Mouse (Mus musculus): Measurements from ENCODE around the gene Cd3eap.

Gene Cd3eap

GRCm38 (mm10) chr7:19332709-19333352 lies 26.5 kb downstream of the Cd3eap start:
- peak; percentile 86 for DNase-seq (ENCODE audit: low read depth, low spot score)

GRCm38 (mm10) chr7:19331910-19332309 lies 27.4 kb downstream of the Cd3eap start:
- no peak for DNase-seq (ENCODE audit: low read depth, low spot score)

- DNase-seq (ENCODE audit: low read depth, low spot score): peak; percentile 61
These were observed 30.9 kb downstream of the Cd3eap start for GRCm38 (mm10) chr7:19328425-19328824.

- DNase-seq (ENCODE audit: low read depth, low spot score): no peak
These were observed 31.5 kb downstream of the Cd3eap start for GRCm38 (mm10) chr7:19327782-19328181.

- DNase-seq (ENCODE audit: low read depth, low spot score): peak; percentile 70
These were observed 32.2 kb downstream of the Cd3eap start for GRCm38 (mm10) chr7:19327128-19327527.

GRCm38 (mm10) chr7:19326359-19326758 lies 32.9 kb downstream of the Cd3eap start:
- DNase-seq (ENCODE audit: low read depth, low spot score): peak; percentile 85

- peak; percentile 81 for DNase-seq (ENCODE audit: low read depth, low spot score)
These were observed 33.8 kb downstream of the Cd3eap start for GRCm38 (mm10) chr7:19325262-19326199.

- no peak for DNase-seq (ENCODE audit: low read depth, low spot score)
These were observed 35.1 kb downstream of the Cd3eap start for GRCm38 (mm10) chr7:19324221-19324620.

GRCm38 (mm10) chr7:19322489-19322888 lies 36.8 kb downstream of the Cd3eap start:
- peak; percentile 43 for DNase-seq (ENCODE audit: low read depth, low spot score)

GRCm38 (mm10) chr7:19321464-19321863 lies 37.8 kb downstream of the Cd3eap start:
- peak; percentile 83 for DNase-seq (ENCODE audit: low read depth, low spot score)

- DNase-seq (ENCODE audit: low read depth, low spot score): no peak
These were observed 38.6 kb downstream of the Cd3eap start for GRCm38 (mm10) chr7:19320637-19321036.

- DNase-seq (ENCODE audit: low read depth, low spot score): peak; percentile 100
These were observed 39.4 kb downstream of the Cd3eap start for GRCm38 (mm10) chr7:19319906-19320305.

- DNase-seq (ENCODE audit: low read depth, low spot score): peak; percentile 86
These were observed 39.8 kb downstream of the Cd3eap start for GRCm38 (mm10) chr7:19319458-19319857.

- peak; percentile 40 for DNase-seq (ENCODE audit: low read depth, low spot score)
These were observed 40.6 kb downstream of the Cd3eap start for GRCm38 (mm10) chr7:19318676-19319075.

GRCm38 (mm10) chr7:19318201-19318600 lies 41.1 kb downstream of the Cd3eap start:
- DNase-seq (ENCODE audit: low read depth, low spot score): no peak

GRCm38 (mm10) chr7:19316451-19317161 lies 42.7 kb downstream of the Cd3eap start:
- peak; percentile 18 for DNase-seq (ENCODE audit: low read depth, low spot score)

- no peak for DNase-seq (ENCODE audit: low read depth, low spot score)
These were observed 45.2 kb downstream of the Cd3eap start for GRCm38 (mm10) chr7:19314033-19314432.

GRCm38 (mm10) chr7:19311991-19312390 lies 47.3 kb downstream of the Cd3eap start:
- DNase-seq (ENCODE audit: low read depth, low spot score): peak; percentile 13

- DNase-seq (ENCODE audit: low read depth, low spot score): peak; percentile 98
These were observed 49.2 kb downstream of the Cd3eap start, which contains the start of gene Fosb for GRCm38 (mm10) chr7:19309884-19310641. Gene Fosb, minus strand, starts transcription at chr7:19310051.

- DNase-seq (ENCODE audit: low read depth, low spot score): peak; percentile 64
These were observed 49.9 kb downstream of the Cd3eap start for GRCm38 (mm10) chr7:19309278-19309883.
